Mouse (Mus musculus): Measurements from ENCODE around the gene Mxra7.

Mxra7 gene

DNA sequence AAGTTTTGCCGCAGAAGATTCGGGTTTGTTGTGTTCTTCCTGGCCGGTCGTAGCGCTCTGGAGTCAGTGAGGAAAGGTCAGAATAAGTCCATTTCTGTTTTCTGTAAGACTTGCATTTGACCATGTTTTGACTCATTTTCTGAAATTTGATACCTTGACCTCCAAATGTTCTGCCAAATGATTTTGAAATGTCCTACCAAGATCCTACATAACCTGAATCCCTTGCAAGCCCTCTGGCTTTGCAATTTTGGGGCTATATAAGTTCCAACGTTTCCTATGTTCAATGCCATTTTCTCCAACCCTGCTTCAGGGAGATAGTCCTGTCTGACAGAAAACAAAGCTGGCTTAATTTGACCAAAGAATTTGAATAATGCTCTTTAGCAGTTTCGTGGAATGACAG is 63.5 kb downstream of the Mxra7 start:
- no peak for DNase-seq

- no peak for DNase-seq
Measured at GRCm38 (mm10) chr11:116755191-116755590, 72.7 kb downstream of the Mxra7 start.

- no peak for DNase-seq
Measured at GRCm38 (mm10) chr11:116753674-116754470, 74.0 kb downstream of the Mxra7 start.

Data from spleen, adult 18-20 months (tissue).